Mouse (Mus musculus) heart, embryonic 11.5 days (tissue): ENCODE results near the gene Mup4. TPM values are rescaled to one million over a fixed set of nuclear protein-coding genes. Genes with fewer than 3 reads are reported as not detected.

Experiments used
- ATAC-seq: fragments of 200-750 bp; cut with Nextera tagmentation; replicated peaks from 2 replicates; pipeline ENCODE4 v1.8.0; 2017; ENCODE audit warnings: moderate library complexity; ENCODE audit not compliant: insufficient number of reproducible peaks, low FRiP score, low TSS enrichment
- H3K27ac ChIP-seq: fragments of 300-500 bp; sonication (generic); 2 replicates; pipeline ENCODE4 v1.5.1; 2014; ENCODE audit warnings: mild to moderate bottlenecking, low read depth, low read length
- H3K27me3 ChIP-seq: fragments of 300-500 bp; sonication (generic); 2 replicates; pipeline ENCODE4 v1.6.1; 2014; ENCODE audit warnings: mild to moderate bottlenecking, low read length, mixed read lengths; ENCODE audit not compliant: control insufficient read depth, insufficient read depth
- H3K36me3 ChIP-seq: fragments of 300-500 bp; sonication (generic); 2 replicates; pipeline ENCODE4 v1.6.1; 2014; ENCODE audit warnings: mild to moderate bottlenecking, low read length, moderate library complexity, mixed read lengths; ENCODE audit not compliant: control insufficient read depth, insufficient read depth
- H3K4me1 ChIP-seq: fragments of 300-500 bp; sonication (generic); 2 replicates; pipeline ENCODE4 v1.6.1; 2014; ENCODE audit warnings: low read length; ENCODE audit not compliant: control insufficient read depth, insufficient read depth
- H3K4me2 ChIP-seq: fragments of 300-500 bp; sonication (generic); 2 replicates; pipeline ENCODE4 v1.6.1; 2014; ENCODE audit warnings: mild to moderate bottlenecking, moderate library complexity
- H3K4me3 ChIP-seq: fragments of 300-500 bp; sonication (generic); 2 replicates; pipeline ENCODE4 v1.5.1; 2014; ENCODE audit warnings: low read depth, low read length
- H3K9ac ChIP-seq: fragments of 300-500 bp; sonication (generic); 2 replicates; pipeline ENCODE4 v1.6.1; 2014; ENCODE audit warnings: mild to moderate bottlenecking, low read depth, low read length, moderate library complexity
- H3K9me3 ChIP-seq: fragments of 300-500 bp; sonication (generic); replicated peaks from 2 replicates; pipeline ENCODE4 v1.6.1; 2016; ENCODE audit warnings: low read length; ENCODE audit not compliant: control insufficient read depth
- WGBS: fragments of 180-500 bp; shearing (Covaris S2); extraction: QIAGEN DNeasy Blood & Tissue Kit; methylation state at CpG from one replicate; pipeline ENCODE4 v1.1.7; 2014; ENCODE audit not compliant: insufficient replicate concordance; 5-methylcytosine and 5-hydroxymethylcytosine counted together
- polyA plus RNA-seq: library from polyadenylated mRNA; unstranded; fragments of >200 nt; fragmentation: Nextera tagmentation; extraction: Ambion mirVana; gene quantifications from 2 replicates; pipeline ENCODE4 v1.2.1, GENCODE M21; 2014

Mup4 gene
- polyA plus RNA-seq, 1 experiment from 2014 or later = not detected

DNA sequence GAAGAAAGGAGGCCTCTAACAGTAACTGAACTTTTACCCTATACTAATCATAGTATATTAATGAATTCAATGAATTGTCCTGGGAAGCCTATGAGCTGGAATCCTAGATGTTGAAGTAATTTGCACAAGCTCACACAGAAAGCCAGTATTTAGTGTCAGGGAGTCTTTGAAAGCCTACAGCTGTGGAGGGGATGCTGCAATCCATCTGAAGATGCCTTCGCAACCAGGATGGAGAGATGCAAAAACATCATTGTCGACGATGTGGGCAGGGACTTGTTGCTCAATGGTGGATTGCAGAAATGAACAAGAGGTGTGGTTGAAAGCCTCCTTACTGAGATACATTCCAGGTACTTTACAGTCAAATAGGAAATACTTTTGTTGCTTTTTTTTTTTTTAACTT is 42.5 kb downstream of the Mup4 start:
- WGBS = 94% methylated on average over 3 of the region's 3 CpGs
- Histone ChIP-seq H3K27me3 (peaks cover 12% of the 10 kb centered on the region), H3K4me2 (no peak overlapping the region), H3K9me3 (no peaks in the 10 kb centered on the region), H3K36me3 (no peaks in the 10 kb centered on the region; the same call in 1 of the 2 replicates), H3K4me1 (no peaks in the 10 kb centered on the region), H3K4me3 (no peak overlapping the region), H3K27ac (no peak overlapping the region), H3K9ac (no peak overlapping the region)
- no peak for ATAC-seq

DNA sequence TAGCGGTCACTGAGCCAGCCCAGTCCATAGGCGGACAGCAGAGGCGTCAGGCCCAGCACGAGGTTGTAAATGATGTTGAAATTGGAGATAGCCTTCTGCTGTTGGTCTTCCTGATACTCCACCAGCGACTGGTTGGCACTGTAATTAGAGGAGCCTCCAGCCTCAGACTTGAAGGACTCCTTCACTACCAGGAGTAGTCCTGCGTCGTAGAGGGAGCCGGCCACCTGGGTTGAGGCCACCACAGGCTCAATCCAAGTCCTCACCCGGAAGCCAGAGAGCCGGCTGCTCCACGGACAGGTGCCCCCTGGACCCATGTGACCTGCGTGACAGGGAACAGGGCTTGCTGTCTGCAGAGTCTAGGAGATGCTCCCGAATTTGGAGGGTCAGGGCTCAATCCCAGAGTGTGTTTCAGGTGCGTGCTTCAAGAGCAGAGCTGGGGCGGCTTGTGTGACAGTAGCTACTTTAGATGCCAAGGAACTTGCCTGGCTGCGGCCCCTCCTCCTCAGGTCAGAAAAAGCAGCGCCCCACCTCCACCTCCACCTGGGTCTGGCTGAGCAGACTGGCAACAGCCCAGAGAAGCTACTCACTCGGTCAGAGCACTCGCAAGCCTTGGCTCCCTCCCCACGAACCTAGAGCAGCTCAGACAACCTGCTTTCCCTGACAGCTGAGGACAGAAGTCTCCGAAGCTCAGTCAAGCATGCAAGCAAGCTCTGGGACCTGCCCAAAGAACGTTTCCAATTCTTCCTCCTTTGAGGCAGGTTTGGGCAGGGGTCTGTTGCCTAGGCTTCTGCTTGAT is 45.7 kb downstream of the Mup4 start, which contains the start of gene Slc46a2:
Gene Slc46a2, minus strand, starts transcription at position 449 of the 796 bp plus-strand sequence.
- Histone ChIP-seq H3K27ac (no peak within 1 kb of the TSS), H3K36me3 (no peaks in the 10 kb centered on the region; the same call in 1 of the 2 replicates), H3K9me3 (no peaks in the 10 kb centered on the region), H3K4me2 (peak within 1 kb of the TSS; percentile 31; the same call in 1 of the 2 replicates), H3K4me3 (no peak within 1 kb of the TSS), H3K4me1 (no peaks in the 10 kb centered on the region), H3K27me3 (peaks cover 12% of the 10 kb centered on the region), H3K9ac (no peak within 1 kb of the TSS)
- ATAC-seq = 0 out of 2 replicates have a peak, but pooled peaks have one; percentile 19
- WGBS = 18% methylated on average over 22 of the region's 22 CpGs

DNA sequence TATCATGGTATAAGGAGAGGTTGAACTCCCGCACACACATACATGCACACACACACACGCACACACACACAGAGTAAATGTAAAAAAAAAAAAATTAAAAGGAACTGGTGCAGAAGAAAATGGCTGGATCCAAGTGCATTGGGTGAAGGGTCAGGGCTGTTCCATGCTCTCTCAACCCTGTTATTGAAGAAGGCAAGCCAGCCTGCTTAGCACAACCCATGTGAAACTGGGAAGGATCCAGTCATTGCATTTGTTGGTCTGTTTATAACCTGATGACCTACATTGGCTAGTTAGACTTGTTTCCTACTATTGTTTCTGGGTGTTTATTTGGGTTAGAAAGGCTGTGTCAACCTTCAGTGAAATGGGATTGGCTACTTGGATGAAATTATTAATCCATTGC is 51.7 kb downstream of the Mup4 start:
- no peak overlapping the region for H3K27ac ChIP-seq
- ATAC-seq = no peak
- WGBS = 96% methylated on average over 2 of the region's 2 CpGs

DNA sequence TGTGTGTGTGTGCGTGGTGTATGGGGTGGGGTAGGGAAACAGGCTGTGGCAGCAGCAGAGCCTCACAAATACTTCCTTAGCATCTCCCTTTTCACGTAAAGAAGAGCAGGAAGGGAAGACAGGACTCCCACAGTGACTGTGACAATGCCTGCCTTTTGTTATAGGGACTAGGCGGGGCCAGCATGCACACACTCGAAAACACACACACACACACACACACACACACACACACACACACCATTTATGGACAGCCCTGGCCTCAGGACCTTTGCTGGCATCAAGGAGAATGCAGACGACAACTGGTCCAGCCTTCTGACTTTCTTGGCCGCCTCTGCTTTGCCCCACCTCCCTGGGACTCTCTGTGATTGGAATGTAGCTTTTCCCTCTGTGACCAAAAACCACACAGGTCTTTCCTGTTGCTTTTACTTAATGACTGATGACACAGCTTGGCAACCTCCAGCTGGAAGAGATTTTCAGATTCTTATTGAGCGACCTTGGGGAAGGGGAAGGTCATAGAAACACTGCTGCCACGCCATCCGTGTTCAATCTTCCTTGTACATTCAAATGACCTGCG is 52.8 kb downstream of the Mup4 start:
- Histone ChIP-seq H3K9ac (no peak overlapping the region), H3K36me3 (no peaks in the 10 kb centered on the region), H3K9me3 (no peaks in the 10 kb centered on the region), H3K27ac (no peak overlapping the region), H3K4me2 (no peak overlapping the region), H3K4me3 (no peak overlapping the region), H3K27me3 (no peaks in the 10 kb centered on the region), H3K4me1 (peaks cover 5% of the 10 kb centered on the region; the same call in 1 of the 2 replicates)
- WGBS = 56% methylated on average over 10 of the region's 10 CpGs
- no peak for ATAC-seq

More for the DNA sequence above, 51.7 kb downstream of the Mup4 start:
- H3K27me3 ChIP-seq = peaks cover 6% of the 10 kb centered on the region
- no peaks in the 10 kb centered on the region for H3K36me3 ChIP-seq
- H3K4me3 ChIP-seq = no peak overlapping the region
- no peaks in the 10 kb centered on the region for H3K9me3 ChIP-seq
- H3K9ac ChIP-seq = no peak overlapping the region
- H3K4me2 ChIP-seq = no peak overlapping the region
- peaks cover 1% of the 10 kb centered on the region; the same call in 1 of the 2 replicates for H3K4me1 ChIP-seq

DNA sequence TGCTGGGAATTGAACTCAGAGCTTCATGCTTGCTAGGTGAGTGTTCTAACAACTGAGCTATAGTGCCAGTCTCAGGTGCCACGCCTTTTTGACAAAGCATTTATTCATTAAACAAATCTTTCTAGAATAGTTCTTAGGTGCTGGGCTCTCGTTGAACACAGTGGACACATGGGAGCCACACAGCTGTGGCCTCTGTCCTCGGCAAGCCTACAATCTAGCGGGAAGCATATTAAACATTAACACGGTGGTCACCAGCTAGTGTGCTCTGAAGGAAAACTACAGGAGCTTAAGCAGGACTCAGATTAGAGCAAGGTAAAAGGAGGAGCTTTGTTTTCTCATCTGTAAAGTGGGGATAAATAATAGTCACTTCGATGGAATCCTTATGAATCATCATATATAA is 53.4 kb downstream of the Mup4 start:
- no peaks in the 10 kb centered on the region for H3K27me3 ChIP-seq
- H3K27ac ChIP-seq = no peak overlapping the region
- no peak overlapping the region for H3K4me2 ChIP-seq
- 84% methylated on average over 6 of the region's 6 CpGs for WGBS
- peaks cover 5% of the 10 kb centered on the region; the same call in 1 of the 2 replicates for H3K4me1 ChIP-seq
- H3K4me3 ChIP-seq = no peak overlapping the region
- H3K9ac ChIP-seq = no peak overlapping the region
- H3K36me3 ChIP-seq = no peaks in the 10 kb centered on the region
- no peaks in the 10 kb centered on the region for H3K9me3 ChIP-seq
- no peak for ATAC-seq

Other genes with a start within 250 kb of the Mup4 start
- 49.4 and 50.4 TPM in 2 replicates for gene Inip, start 159.1 kb downstream of the Mup4 start, polyA plus RNA-seq
- 4.9 and 5.7 TPM in 2 replicates for gene Snx30, start 154.9 kb downstream of the Mup4 start, polyA plus RNA-seq
- 0.13 and 0.39 TPM in 2 replicates for gene Slc46a2, start 45.7 kb downstream of the Mup4 start, polyA plus RNA-seq
- not detected in 2 replicates for gene Mup6, start 3.6 kb upstream of the Mup4 start, polyA plus RNA-seq
- gene Mup7, start 109.8 kb upstream of the Mup4 start, polyA plus RNA-seq = not detected in 2 replicates
- gene Mup2, start 193.6 kb upstream of the Mup4 start, polyA plus RNA-seq = not detected in 2 replicates